10 mouse cellular contexts compared by ENCODE assay signal in the genomic region with DNA sequence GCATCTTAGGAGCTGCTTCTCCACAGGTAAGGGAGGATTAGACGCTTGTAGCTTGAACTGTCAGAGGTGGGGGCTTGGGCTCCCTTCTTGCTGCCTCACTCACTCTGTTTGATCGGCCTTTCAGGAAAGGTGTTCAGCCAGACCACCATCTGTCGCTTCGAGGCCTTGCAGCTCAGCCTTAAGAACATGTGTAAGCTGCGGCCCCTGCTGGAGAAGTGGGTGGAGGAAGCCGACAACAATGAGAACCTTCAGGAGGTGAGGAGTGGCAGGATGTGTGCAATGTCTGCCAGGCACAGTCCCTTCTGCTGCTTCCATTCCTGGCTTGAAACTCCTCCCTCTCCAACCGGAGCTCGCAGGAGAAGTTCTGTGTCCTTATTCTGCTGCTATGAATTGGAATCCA. TPM values are rescaled to one million over a fixed set of nuclear protein-coding genes. Genes with fewer than 3 reads are reported as not detected.
A peak's percentile ranks its signal among the peaks of the same experiment; 100 is the strongest.
DNase-seq lines count a peak whose midpoint lies in the region; ATAC-seq and TF ChIP-seq lines count a peak whose summit lies in the region.
"Had no signal": no experiment of that assay in that cellular context is flagged by ENCODE, and none has a peak within 500 bp of the region (broad histone marks: within the 10 kb centered on the region; RNA-seq: fewer than 3 reads in every experiment).

No protein-coding gene starts in this region.

- no peak overlapping the region for H3K4me3 ChIP-seq in cerebellum, adult 2 months (replicated peaks; ENCODE audit: insufficient read depth, low read depth, low read length)
- H3K4me3 ChIP-seq: heart, embryonic 15.5 days had no signal

- H3K27ac ChIP-seq in cerebellum, adult 2 months (ENCODE audit: insufficient read depth, low read length) = no peak overlapping the region
- H3K27ac ChIP-seq: heart, embryonic 15.5 days had no signal

- no peaks in the 10 kb centered on the region for H3K27me3 ChIP-seq in cerebellum, adult 2 months (ENCODE audit: control insufficient read depth, insufficient read depth, low read length)

- 0 out of 2 replicates have a peak, but pooled peaks have one; percentile 4 for TF ChIP-seq CTCF in cerebellum, adult 2 months (IDR thresholded peaks at IDR 0.05; ENCODE audit: borderline replicate concordance, insufficient read depth, low read depth, low read length)

- ATAC-seq in inflammation-experienced regulatory T-cells, adult 6 months = peak; percentile 67

- no peak for DNase-seq in cerebellum, adult 2 months
- DNase-seq in cerebellum, adult 8-10 months = no peak
- DNase-seq in ovary, postnatal 36 days (ENCODE audit: low spot score) = peak; percentile 23
- DNase-seq in ovary, postnatal 10 days (ENCODE audit: low spot score) = no peak
- peak; percentile 76 for DNase-seq in retina, postnatal 1 day
- no peak for DNase-seq in frontal cortex, postnatal 14 days (ENCODE audit: low spot score in 2 of 2)
- no peak for DNase-seq in adrenal gland, adult 18-20 months (ENCODE audit: low spot score in 2 of 2)

- no peaks in the 10 kb centered on the region for H3K4me1 ChIP-seq in cerebellum, adult 2 months (ENCODE audit: control insufficient read depth, insufficient read depth, low read length)

- WGBS in cerebellum, adult 2 months = 18% methylated on average over 8 of the region's 8 CpGs

- TF ChIP-seq POLR2A in cerebellum, adult 2 months (IDR thresholded peaks at IDR 0.05; ENCODE audit: borderline replicate concordance, insufficient read depth, low read length) = no peak

RNA-seq across cellular contexts. Expression of a gene that starts 3.5 kb away (rescaled TPM):
- polyA plus RNA-seq in cerebellum, adult 2 months (2012; rRNA removed) = not detected in 2 replicates
- under 1 TPM; 0.26 to 0.58 (median 0.32) TPM for polyA plus RNA-seq in inflammation-experienced regulatory T-cells, adult 6 months (2017; shearing (Covaris generic))
- under 1 TPM in 1 of 2 experiments, not detected in 1; 0.23 TPM for total RNA-seq in adrenal gland, adult 18-20 months (2021)
- polyA plus RNA-seq: C2C12; heart, embryonic 15.5 days had no signal

RNA-seq across cellular contexts. Expression of a gene that starts 7.3 kb away (rescaled TPM):
- 5.7 and 6.7 TPM in 2 replicates for polyA plus RNA-seq in cerebellum, adult 2 months (2012; rRNA removed)
- 10 to 100 TPM; 16.6 to 68.4 (median 21.5) TPM for polyA plus RNA-seq in inflammation-experienced regulatory T-cells, adult 6 months (2017; shearing (Covaris generic))
- 1 to 10 TPM; 3.0 to 3.7 TPM for total RNA-seq in adrenal gland, adult 18-20 months (2021)

RNA-seq across cellular contexts. Expression of a gene that starts 7.6 kb away (rescaled TPM):
- 6.5 and 9.6 TPM in 2 replicates for polyA plus RNA-seq in cerebellum, adult 2 months (2012; rRNA removed)
- 1 to 10 TPM; 4.8 to 7.1 (median 6.0) TPM for polyA plus RNA-seq in inflammation-experienced regulatory T-cells, adult 6 months (2017; shearing (Covaris generic))
- 1 to 10 TPM; 6.3 to 6.7 TPM for total RNA-seq in adrenal gland, adult 18-20 months (2021)

RNA-seq across cellular contexts. Expression of a gene that starts 23.7 kb away (rescaled TPM):
- polyA plus RNA-seq in cerebellum, adult 2 months (2012; rRNA removed) = not detected in 2 replicates
- polyA plus RNA-seq in inflammation-experienced regulatory T-cells, adult 6 months (2017; shearing (Covaris generic)) = under 1 TPM in 1 of 3 experiments, not detected in 2; 0.73 TPM
- not detected for total RNA-seq in adrenal gland, adult 18-20 months (2021)

RNA-seq across cellular contexts. Expression of a gene that starts 39.4 kb away (rescaled TPM):
- polyA plus RNA-seq in cerebellum, adult 2 months (2012; rRNA removed) = 0.06 and 0.11 TPM in 2 replicates
- polyA plus RNA-seq in inflammation-experienced regulatory T-cells, adult 6 months (2017; shearing (Covaris generic)) = 10 to 100 TPM; 14.2 to 25.0 (median 24.2) TPM
- total RNA-seq in adrenal gland, adult 18-20 months (2021) = 10 to 100 TPM; 11.3 to 19.5 TPM

Comparison
In these comparisons a context has a peak if more than half of its experiments do, and no peak if none do; other contexts are left out.
1. DNase-seq: peak in ovary, postnatal 36 days (single experiment) and retina, postnatal 1 day (single experiment); none in cerebellum, adult 2 months (0 of 2), cerebellum, adult 8-10 months (single experiment), ovary, postnatal 10 days (single experiment), frontal cortex, postnatal 14 days (0 of 2) and adrenal gland, adult 18-20 months (0 of 2).